Mouse (Mus musculus) liver, embryonic 14.5 days (tissue): ENCODE measurements around the gene Cep164.

Source experiments
- CTCF ChIP-seq: IDR thresholded peaks from 2 replicates; pipeline ENCODE4 v1.5.1; 2016; ENCODE audit warnings: antibody characterized with exemption, low read depth, control low read depth
- EP300 ChIP-seq: IDR thresholded peaks from 2 replicates; pipeline ENCODE4 v1.6.1; 2016; ENCODE audit warnings: antibody characterized with exemption, low read depth

GRCm38 (mm10) chr9:45745451-45745850 is 83.0 kb downstream of the Cep164 start:
- TF ChIP-seq CTCF: no peak
- 0 out of 2 replicates have a peak, but pooled peaks have one; percentile 11 for TF ChIP-seq EP300
